ENCODE assay signal across 8 mouse cellular contexts in the genomic region with DNA sequence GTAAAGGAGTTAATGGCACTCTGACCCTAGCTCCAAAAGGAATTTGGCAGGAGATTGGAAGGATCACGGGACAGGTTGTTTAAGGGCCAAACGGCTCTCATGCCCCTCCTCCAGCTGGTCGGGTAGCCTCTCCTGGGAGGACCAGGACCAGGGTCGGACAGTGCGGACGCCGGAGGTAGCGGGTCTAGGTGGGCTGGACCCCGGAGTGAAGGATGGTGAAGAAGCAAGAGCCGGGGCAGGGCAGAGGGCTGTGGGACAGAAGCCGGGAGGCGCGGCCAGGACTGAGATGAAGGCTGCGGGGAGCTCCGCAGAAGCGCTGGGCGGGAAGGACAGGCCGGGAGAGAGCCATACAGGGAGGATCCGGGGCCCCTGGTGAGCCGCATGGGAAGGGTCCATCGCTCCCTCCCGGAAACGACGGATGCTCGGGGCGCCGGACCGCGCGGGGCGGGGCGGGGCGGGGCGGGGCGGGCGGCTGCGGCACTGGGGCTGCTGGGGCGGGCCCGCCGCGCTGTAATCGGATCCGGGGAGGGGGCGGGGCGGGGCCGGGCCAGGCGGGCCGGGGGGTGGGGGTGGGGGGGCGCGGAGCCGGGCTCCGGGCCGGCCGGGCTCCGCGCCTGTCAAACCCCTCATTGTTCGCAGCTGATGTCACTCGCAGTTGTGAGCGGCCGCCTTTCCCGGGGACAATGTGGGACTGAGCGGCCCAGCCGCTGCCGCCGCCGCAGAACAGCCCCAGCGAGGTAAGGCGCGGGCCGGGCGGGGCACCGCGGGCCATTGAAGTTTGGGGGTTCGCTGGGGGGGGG. TPM values are rescaled to one million over a fixed set of nuclear protein-coding genes. Genes with fewer than 3 reads are reported as not detected.
A peak's percentile ranks its signal among the peaks of the same experiment; 100 is the strongest.
DNase-seq lines count a peak whose midpoint lies in the region; ATAC-seq and TF ChIP-seq lines count a peak whose summit lies in the region.

TSS of gene Pcbp4 (plus strand) at position 21 of the 800 bp plus-strand sequence.

- peak within 1 kb of the TSS; percentile 65 for H3K27ac ChIP-seq in stomach, postnatal 0 days (replicated peaks)

- TF ChIP-seq EP300 in stomach, postnatal 0 days (optimal IDR thresholded peaks at IDR 0.05): no peak

- TF ChIP-seq CTCF in stomach, postnatal 0 days (IDR thresholded peaks at IDR 0.05; ENCODE audit: low read depth): no peak

- WGBS in stomach, postnatal 0 days: under 1% methylated on average over 38 of the region's 74 CpGs

- peak within 1 kb of the TSS; percentile 91 for H3K4me3 ChIP-seq in megakaryocyte, embryonic 14.5 days (replicated peaks)
- peak within 1 kb of the TSS; percentile 61 for H3K4me3 ChIP-seq in stomach, postnatal 0 days (ENCODE audit: low read depth, low read length)

- H3K4me1 ChIP-seq in megakaryocyte, embryonic 14.5 days: peaks cover 47% of the 10 kb centered on the region
- peaks cover 25% of the 10 kb centered on the region for H3K4me1 ChIP-seq in stomach, postnatal 0 days (replicated peaks; ENCODE audit: control insufficient read depth, insufficient read depth)

- DNase-seq in urinary bladder, adult 2 months (ENCODE audit: low spot score): no peak
- no peak for DNase-seq in urinary bladder, postnatal 25 days (ENCODE audit: low spot score)
- DNase-seq in cerebellum, postnatal 14 days: peak; percentile 75 to 78
- peak in 1 of 2 experiments; percentile 67 for DNase-seq in gastrocnemius, postnatal 36 days
- peak in 1 of 2 experiments; percentile 49 for DNase-seq in left cerebral cortex, postnatal 25 days (ENCODE audit: low spot score in 2 of 2)
- DNase-seq in stomach, postnatal 0 days (ENCODE audit: low spot score): peak; percentile 78

- peaks cover 75% of the 10 kb centered on the region for H3K27me3 ChIP-seq in megakaryocyte, embryonic 14.5 days (replicated peaks)
- H3K27me3 ChIP-seq in stomach, postnatal 0 days (ENCODE audit: control insufficient read depth, insufficient read depth, low read length): no peaks in the 10 kb centered on the region

- peak within 1 kb of the TSS; percentile 72 for H3K9ac ChIP-seq in stomach, postnatal 0 days (ENCODE audit: low read length)

- no peaks in the 10 kb centered on the region for H3K36me3 ChIP-seq in megakaryocyte, embryonic 14.5 days (replicated peaks; ENCODE audit: low read length)
- H3K36me3 ChIP-seq in stomach, postnatal 0 days (ENCODE audit: control insufficient read depth, insufficient read depth, low read length): no peaks in the 10 kb centered on the region

- H3K4me2 ChIP-seq in stomach, postnatal 0 days (replicated peaks; ENCODE audit: low read depth): peak within 1 kb of the TSS; percentile 78

- no peaks in the 10 kb centered on the region for H3K9me3 ChIP-seq in megakaryocyte, embryonic 14.5 days
- H3K9me3 ChIP-seq in stomach, postnatal 0 days (ENCODE audit: control insufficient read depth, low read length): no peaks in the 10 kb centered on the region

- intact Hi-C loops in gastrocnemius, postnatal 36 days (cut with DNase I): loop anchor here (10.0 kb wide), 1 partner anchor 431 kb away; the partner anchor contains the start of gene Rbm15b
- intact Hi-C loops in left cerebral cortex, postnatal 25 days (cut with DNase I): no loop called here

- ATAC-seq in inflammation-experienced regulatory T-cells, adult 6 months: peak; percentile 65
- ATAC-seq in stomach, postnatal 0 days (ENCODE audit: low FRiP score, low TSS enrichment): peak; percentile 68

RNA-seq across cellular contexts. Expression of gene Pcbp4, which starts in this region (rescaled TPM):
- polyA plus RNA-seq in urinary bladder, adult 2 months (2012; rRNA removed): 42.5 and 47.9 TPM in 2 replicates
- total RNA-seq in gastrocnemius, postnatal 36 days (2021): 10 to 100 TPM; 58.0 to 58.3 TPM
- 1 to 10 TPM; 4.1 to 5.0 (median 4.4) TPM for polyA plus RNA-seq in inflammation-experienced regulatory T-cells, adult 6 months (2017; shearing (Covaris generic))
- 100 to 1,000 TPM; 161 to 166 TPM for total RNA-seq in left cerebral cortex, postnatal 25 days (2021)
- 33.5 and 43.6 TPM in 2 replicates for polyA plus RNA-seq in megakaryocyte, embryonic 14.5 days (2012; ENCODE audit: insufficient read depth, low replicate concordance)
- polyA plus RNA-seq in stomach, postnatal 0 days (2015; fragmentation: Nextera tagmentation; extraction: Ambion mirVana): 16.8 and 20.3 TPM in 2 replicates

Comparison
In these comparisons a context has a peak if more than half of its experiments do, and no peak if none do; other contexts are left out.
1. DNase-seq: peak in cerebellum, postnatal 14 days (2 of 2) and stomach, postnatal 0 days (single experiment); none in urinary bladder, adult 2 months (single experiment) and urinary bladder, postnatal 25 days (single experiment).